Comparison of ENCODE assay signal across 17 mouse cellular contexts in the genomic region with DNA sequence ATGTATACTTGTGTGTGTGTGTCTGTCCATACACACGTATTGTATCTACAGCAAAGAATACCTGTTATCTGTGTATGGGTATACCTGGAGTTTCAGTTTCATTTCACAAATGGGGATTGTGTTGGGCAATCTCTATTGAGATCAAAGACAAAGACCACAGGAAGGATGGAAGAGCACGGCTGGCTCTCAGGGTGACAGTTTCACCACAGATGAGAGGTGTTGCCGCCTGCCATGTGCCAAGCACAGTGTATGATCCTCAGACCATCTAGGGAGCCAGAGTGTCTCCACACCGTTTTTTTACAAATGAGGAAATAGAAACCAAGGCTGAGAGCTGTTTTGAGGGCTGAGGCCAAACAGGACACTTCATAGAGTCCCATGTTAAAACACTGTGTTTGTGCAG. TPM values are rescaled to one million over a fixed set of nuclear protein-coding genes. Genes with fewer than 3 reads are reported as not detected.
A peak's percentile ranks its signal among the peaks of the same experiment; 100 is the strongest.
DNase-seq lines count a peak whose midpoint lies in the region; ATAC-seq and TF ChIP-seq lines count a peak whose summit lies in the region.
"Had no signal": no experiment of that assay in that cellular context is flagged by ENCODE, and none has a peak within 500 bp of the region (broad histone marks: within the 10 kb centered on the region; RNA-seq: fewer than 3 reads in every experiment).

No protein-coding gene starts in this region.

- H3K36me3 ChIP-seq in thymus, adult 2 months (ENCODE audit: control insufficient read depth, insufficient read depth, low read length): no peaks in the 10 kb centered on the region
- H3K36me3 ChIP-seq: embryonic facial prominence, embryonic 13.5 days; heart, embryonic 10.5 days; kidney, embryonic 15.5 days; limb, embryonic 13.5 days; midbrain, embryonic 13.5 days had no signal

- 3% methylated on average over 4 of the region's 4 CpGs for WGBS in thymus, adult 2 months

- H3K4me1 ChIP-seq in thymus, adult 2 months (replicated peaks; ENCODE audit: control insufficient read depth, insufficient read depth, low read length): peaks cover 35% of the 10 kb centered on the region
- H3K4me1 ChIP-seq: embryonic facial prominence, embryonic 13.5 days; kidney, embryonic 15.5 days; limb, embryonic 13.5 days; midbrain, embryonic 13.5 days had no signal

- H3K27ac ChIP-seq in thymus, adult 2 months (ENCODE audit: control insufficient read depth, insufficient read depth, low read length): peak overlapping the region; percentile 53; the same call in 1 of the 2 replicates
- H3K27ac ChIP-seq: embryonic facial prominence, embryonic 13.5 days; heart, embryonic 10.5 days; kidney, embryonic 15.5 days; layer of hippocampus, adult 2 months; limb, embryonic 13.5 days; midbrain, embryonic 13.5 days had no signal

- no peaks in the 10 kb centered on the region for H3K27me3 ChIP-seq in thymus, adult 2 months (ENCODE audit: control insufficient read depth, insufficient read depth, low read length)
- H3K27me3 ChIP-seq: embryonic facial prominence, embryonic 13.5 days; kidney, embryonic 15.5 days; limb, embryonic 13.5 days; midbrain, embryonic 13.5 days had no signal

- peak; percentile 25 for DNase-seq in thymus, adult 2 months
- no peak for DNase-seq in thymus, postnatal 10 days (ENCODE audit: low spot score in 2 of 2)
- DNase-seq in T-cell, adult 2 months (ENCODE audit: low spot score): peak; percentile 72
- DNase-seq in kidney, adult 18-20 months: no peak
- DNase-seq in adrenal gland, adult (ENCODE audit: inconsistent age in 2 of 2, low spot score in 1 of 2): no peak
- DNase-seq in layer of hippocampus, postnatal 36 days: no peak
- DNase-seq: cerebellum, adult 11-12 months; gastrocnemius, postnatal 10 days; right cerebral cortex, postnatal 25 days had no signal

- no peak for TF ChIP-seq POLR2A in thymus, adult 2 months (IDR thresholded peaks at IDR 0.05; ENCODE audit: control insufficient read depth, extremely low read depth, insufficient read depth, low read length, poor library complexity)

- no peak for TF ChIP-seq CTCF in thymus, adult 2 months (IDR thresholded peaks at IDR 0.05; ENCODE audit: borderline replicate concordance, control insufficient read depth, extremely low read depth, insufficient read depth, low read length, poor library complexity)

- ATAC-seq in megakaryocyte, adult 5-6 weeks (ENCODE audit: poor library complexity, severe bottlenecking): peak; percentile 70
- ATAC-seq: hindbrain, embryonic 16.5 days; midbrain, embryonic 13.5 days had no signal

- no peak overlapping the region for H3K4me3 ChIP-seq in thymus, adult 2 months (ENCODE audit: control insufficient read depth, insufficient read depth, low read length)
- H3K4me3 ChIP-seq: embryonic facial prominence, embryonic 13.5 days; heart, embryonic 10.5 days; kidney, embryonic 15.5 days; layer of hippocampus, adult 2 months; limb, embryonic 13.5 days; midbrain, embryonic 13.5 days had no signal

RNA-seq across cellular contexts. Expression of gene Atp8b4, which starts 32.7 kb away (rescaled TPM):
- 4.3 and 4.7 TPM in 2 replicates for polyA plus RNA-seq in thymus, adult 2 months (2012; rRNA removed)
- 108 TPM in 2 replicates for total RNA-seq in megakaryocyte, adult 5-6 weeks (2015)
- 123 and 127 TPM in 2 replicates for total RNA-seq in megakaryocyte, adult 5-6 weeks (2017)
- not detected for total RNA-seq in layer of hippocampus, postnatal 36 days (2021)
- total RNA-seq: layer of hippocampus, adult 2 months had no signal
- polyA plus RNA-seq: midbrain, embryonic 13.5 days had no signal

Comparison
In these comparisons a context has a peak if more than half of its experiments do, and no peak if none do; other contexts are left out.
1. DNase-seq: peak in thymus, adult 2 months (single experiment) and T-cell, adult 2 months (single experiment); none in thymus, postnatal 10 days (0 of 2), kidney, adult 18-20 months (single experiment), adrenal gland, adult (0 of 2) and layer of hippocampus, postnatal 36 days (0 of 2).
2. RNA of gene Atp8b4, which starts 32.7 kb away (total RNA-seq): 108 to 127 TPM in megakaryocyte, adult 5-6 weeks; not detected in layer of hippocampus, postnatal 36 days; every median in the first group is over 100 times any median in the second.